Mouse (Mus musculus): ENCODE measurements around the gene Akt3.

The Akt3 gene

DNA sequence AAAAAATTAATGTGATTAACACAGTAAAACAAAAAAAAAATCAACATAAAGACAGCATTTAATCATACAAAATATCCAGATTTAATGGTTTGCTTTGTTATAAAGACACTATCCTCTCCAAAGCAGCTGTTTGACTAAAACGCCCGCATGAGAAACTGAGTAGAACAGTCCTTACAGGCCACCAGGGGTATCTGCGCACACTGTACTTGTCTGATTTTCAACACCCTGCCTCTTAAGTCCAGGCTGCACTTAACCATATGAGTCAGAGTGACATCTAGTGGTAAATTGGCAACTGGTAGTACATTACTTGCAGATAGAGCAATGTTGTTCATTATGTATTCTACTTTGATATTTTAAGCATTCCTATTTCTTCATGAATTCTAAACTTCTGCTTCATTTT is 69.3 kb downstream of the Akt3 start:
- DNase-seq (ENCODE audit: low spot score in 2 of 2), result no peak

DNA sequence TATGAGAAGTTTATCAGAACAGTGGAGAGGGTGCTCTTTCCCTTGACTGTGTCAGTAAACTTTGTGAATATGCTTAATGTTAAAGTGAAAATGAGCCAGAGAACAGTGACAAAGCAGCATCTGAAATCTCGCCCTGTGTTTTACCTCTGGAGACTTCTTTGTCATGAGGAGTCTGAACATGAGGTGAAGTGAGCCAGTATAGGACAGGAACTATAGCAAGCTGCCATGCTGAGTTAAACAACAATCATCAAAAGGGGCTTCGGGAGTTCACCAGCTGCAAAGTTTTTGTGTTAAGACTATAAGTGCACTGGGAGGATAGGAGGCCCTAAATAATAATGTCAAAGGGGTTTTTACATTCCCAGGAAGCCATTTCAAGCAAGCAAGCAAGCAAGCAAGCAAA is 71.3 kb downstream of the Akt3 start:
- DNase-seq (ENCODE audit: low spot score in 2 of 2), result no peak

DNA sequence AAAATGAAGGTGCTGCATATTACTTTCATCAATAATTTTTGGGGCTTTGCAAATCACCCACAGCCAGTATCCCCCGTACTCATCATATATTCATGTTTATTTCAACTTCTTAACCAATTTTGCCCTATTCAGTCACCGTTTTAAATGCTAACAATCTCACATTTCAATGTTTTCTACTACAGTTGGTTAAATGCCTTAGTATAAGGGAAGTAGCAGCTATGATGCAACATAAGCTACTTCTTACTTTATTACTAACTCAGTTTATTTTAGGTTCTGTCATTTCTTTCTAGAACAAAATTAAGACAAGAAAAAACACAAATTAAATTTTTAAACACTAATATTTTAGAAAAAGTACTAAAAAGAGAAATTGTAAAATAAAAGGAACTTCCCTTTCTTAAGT is 78.4 kb downstream of the Akt3 start:
- no peak for DNase-seq (ENCODE audit: low spot score in 2 of 2)

DNA sequence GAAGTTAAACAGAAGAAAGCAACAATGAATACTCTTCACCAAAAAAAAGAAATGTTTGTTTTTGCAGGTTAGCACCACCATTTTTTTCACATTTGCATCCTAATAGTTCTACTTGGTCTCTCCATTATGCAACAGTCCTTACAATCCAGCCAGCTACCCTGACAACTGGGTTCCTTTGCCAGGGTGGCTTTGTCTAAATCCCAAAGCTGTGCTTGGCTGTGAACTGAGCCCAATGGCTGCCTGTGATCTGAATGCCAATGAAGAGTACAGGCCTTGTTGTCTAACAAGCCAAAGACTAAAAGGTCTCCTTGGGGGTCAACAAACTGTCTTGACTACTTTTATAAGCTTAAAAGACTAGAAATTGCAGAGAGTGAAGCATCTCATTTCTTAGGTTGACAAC is 82.6 kb downstream of the Akt3 start:
- DNase-seq (ENCODE audit: low spot score in 2 of 2), result no peak

GRCm38 (mm10) chr1:177171300-177171699 is 86.7 kb downstream of the Akt3 start:
- DNase-seq (ENCODE audit: low spot score in 2 of 2), result no peak

DNA sequence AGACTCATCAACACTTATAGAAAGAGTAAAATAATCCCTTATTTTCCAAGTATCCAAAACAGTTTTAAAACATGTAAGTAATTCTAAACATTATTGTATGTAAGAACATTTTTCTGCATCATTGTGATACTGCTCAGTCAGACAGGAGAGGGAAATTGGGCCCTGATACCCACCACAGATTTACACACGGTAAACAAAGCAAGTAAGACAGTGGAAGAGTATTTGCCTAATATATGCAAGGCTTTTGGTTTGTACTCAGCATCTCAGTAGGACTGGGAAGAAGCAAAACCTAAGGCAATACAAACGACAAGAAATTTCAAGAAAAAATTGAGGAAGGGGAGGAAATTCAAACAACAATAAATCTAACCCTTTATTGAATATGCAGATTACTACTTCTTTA is 92.2 kb downstream of the Akt3 start:
- DNase-seq (ENCODE audit: low spot score in 2 of 2), result no peak

- DNase-seq (ENCODE audit: low spot score in 2 of 2), result no peak
These were observed 92.7 kb downstream of the Akt3 start for GRCm38 (mm10) chr1:177165336-177165735.

DNA sequence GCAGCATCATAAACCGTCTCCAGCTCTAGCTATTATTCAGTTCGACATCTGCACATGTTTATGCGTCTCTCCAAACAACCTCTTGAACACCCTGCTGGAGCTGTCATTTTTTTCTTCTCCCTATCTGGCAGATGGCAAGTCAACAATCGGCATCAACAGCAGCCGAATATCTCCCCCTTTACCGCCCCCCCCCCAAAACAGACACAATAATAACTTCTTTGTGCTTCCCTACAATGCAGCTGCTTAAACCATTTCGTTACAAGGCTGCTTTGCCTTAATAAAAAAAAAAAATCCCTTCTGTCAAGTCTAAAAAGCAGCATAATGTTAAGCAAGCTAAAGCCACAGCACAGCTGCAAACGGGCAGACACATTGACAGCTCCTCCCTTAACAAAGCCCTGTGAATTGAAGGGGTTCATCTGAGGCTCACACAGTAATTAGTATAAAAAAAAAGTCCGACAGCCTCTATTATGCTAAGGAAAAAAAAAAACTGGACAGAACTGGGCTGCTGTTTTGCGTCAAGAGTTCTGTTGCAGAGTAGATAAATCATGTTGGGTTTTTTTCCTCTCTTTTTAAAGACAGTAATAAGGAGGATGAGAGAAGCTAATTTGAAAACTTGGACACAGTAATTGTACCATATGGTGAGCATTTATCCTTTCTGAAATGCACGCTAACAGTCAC is 107.5 kb downstream of the Akt3 start:
- no peak for DNase-seq (ENCODE audit: low spot score in 2 of 2)

- no peak for DNase-seq (ENCODE audit: low spot score in 2 of 2)
These were observed 109.3 kb downstream of the Akt3 start for GRCm38 (mm10) chr1:177148746-177149145.

DNA sequence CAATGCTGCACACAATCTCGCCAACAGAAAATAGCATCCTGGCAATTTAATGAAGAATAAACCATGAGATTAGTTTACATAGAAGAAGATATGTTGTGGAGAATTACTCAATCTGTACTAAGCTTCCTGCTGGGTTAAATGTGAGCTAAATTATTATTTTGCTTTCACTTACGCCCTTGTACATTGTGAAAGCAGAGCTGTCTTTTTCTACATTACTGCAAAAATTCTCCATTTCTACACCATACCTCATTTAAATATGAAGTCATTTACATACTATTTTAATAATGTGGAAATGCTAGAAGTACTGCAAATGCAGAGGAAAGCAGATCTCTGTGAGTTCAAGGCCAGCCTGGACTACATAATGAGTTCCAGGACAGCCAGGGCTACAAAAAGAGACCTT is 116.5 kb downstream of the Akt3 start:
- no peak for DNase-seq (ENCODE audit: low spot score in 2 of 2)

- DNase-seq (ENCODE audit: low spot score in 2 of 2), result no peak
These were observed 118.4 kb downstream of the Akt3 start for GRCm38 (mm10) chr1:177139652-177140051.

- no peak for DNase-seq (ENCODE audit: low spot score in 2 of 2)
These were observed 126.5 kb downstream of the Akt3 start for GRCm38 (mm10) chr1:177131458-177131857.

GRCm38 (mm10) chr1:177126674-177127073 is 131.3 kb downstream of the Akt3 start:
- DNase-seq (ENCODE audit: low spot score in 2 of 2), result no peak

DNA sequence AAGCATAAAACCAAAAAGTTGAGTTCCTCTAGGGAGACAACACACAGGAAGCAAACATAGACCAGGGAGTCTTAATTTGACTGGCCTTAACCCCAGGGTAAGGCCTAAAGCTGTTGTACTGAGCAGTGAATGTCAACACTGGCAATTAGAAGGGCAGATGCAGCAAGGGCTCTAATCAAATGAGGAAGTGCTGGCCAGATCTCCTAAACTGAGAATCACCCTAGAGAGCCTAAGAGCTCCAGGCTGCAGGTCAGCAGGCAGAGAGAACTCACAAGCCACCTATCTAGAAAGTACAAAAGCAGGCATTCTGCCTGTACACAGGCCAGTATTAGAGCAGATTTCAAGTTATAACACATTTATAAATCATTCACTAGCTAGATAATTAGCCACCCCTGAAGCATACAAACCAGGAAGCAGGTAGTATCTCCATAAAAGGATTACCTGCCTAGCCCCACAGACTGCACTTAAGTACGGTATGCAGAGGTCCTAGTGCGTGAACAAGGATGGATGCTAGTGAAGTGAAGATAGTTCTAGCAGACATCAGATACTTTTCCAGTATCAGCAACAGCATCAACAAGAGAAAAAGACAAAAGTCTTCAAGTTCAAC is 147.2 kb downstream of the Akt3 start:
- no peak for DNase-seq (ENCODE audit: low spot score in 2 of 2)

GRCm38 (mm10) chr1:177090465-177090864 is 167.5 kb downstream of the Akt3 start:
- DNase-seq (ENCODE audit: low spot score in 2 of 2), result no peak

DNA sequence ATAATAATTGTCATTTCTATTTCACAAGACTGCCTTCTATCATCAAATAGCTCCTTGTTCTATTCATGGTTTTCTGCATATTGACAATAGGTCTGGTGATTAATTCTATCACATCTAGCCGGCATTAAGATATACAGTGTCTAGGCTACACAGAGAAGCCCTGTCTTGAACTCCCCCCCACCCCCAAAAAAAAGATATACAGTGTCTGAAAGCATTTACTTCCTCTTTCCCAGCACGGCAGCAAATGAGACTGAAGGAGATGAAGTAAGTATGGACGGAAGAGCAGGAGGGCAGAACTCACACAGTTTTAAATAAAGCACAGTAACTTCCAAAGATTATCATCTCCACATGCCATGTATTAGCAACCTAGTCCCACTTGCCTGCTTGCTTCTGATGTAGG is 168.5 kb downstream of the Akt3 start:
- no peak for DNase-seq (ENCODE audit: low spot score in 2 of 2)

GRCm38 (mm10) chr1:177089048-177089447 is 169.0 kb downstream of the Akt3 start:
- DNase-seq (ENCODE audit: low spot score in 2 of 2), result no peak

DNA sequence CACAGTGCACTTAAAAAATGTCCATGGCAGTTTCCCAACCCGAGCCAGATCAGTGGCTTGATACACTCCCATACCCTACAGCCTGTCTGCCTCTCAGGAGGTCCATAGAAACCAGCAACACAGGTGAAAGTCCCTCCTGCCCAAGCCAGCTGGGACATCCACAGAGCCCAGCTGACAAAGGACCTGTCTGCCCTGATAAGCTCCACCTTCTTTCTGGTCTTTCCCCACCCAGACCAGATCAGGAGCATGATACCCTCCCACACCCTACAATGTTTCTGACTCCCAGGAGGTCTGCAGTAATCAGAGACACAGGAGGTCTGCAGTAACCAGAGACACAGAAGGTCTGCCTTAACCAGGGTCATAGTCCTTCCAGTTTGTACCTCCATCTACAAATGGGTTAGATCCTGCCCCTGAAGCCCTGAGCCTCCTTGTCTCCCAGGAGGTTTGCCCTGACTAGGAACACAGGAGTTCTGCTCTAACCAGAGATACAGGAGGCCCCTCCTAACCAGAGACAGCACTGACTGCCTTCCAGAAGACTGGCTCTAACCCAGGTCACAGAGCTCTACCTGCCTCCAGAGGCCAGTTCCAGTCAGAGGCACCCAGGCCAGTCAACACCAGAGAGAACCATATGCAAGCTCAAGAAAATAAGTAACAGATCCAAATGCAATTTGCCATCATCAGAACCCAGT is 175.9 kb downstream of the Akt3 start:
- DNase-seq (ENCODE audit: low spot score in 2 of 2), result no peak

GRCm38 (mm10) chr1:177069161-177069560 is 188.8 kb downstream of the Akt3 start:
- no peak for DNase-seq (ENCODE audit: low spot score in 2 of 2)

GRCm38 (mm10) chr1:177067123-177067646 is 190.8 kb downstream of the Akt3 start:
- no peak for DNase-seq (ENCODE audit: low spot score in 2 of 2)

DNA sequence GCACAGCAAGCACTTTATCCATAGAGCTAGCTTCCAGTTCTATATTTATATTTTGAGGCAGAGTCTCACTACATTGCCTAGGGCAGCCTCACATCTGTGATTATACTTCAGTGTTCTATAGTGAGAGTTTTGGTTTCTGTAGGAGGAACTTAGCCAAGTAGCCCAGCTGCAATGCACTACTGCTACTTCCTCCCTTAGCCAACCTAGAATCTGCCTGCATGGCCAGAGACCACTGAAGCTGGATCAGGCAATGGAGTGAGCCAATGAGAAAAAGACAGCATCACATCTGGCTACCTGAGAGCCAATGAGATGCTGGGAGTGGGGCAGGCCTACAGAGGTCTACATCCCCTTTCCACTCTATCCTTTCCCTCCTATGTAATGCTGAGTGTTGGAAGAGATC is 192.3 kb downstream of the Akt3 start:
- DNase-seq (ENCODE audit: low spot score in 2 of 2), result no peak

GRCm38 (mm10) chr1:177061761-177062160 is 196.2 kb downstream of the Akt3 start:
- DNase-seq (ENCODE audit: low spot score in 2 of 2), result no peak

GRCm38 (mm10) chr1:177054891-177055290 is 203.1 kb downstream of the Akt3 start:
- DNase-seq (ENCODE audit: low spot score in 2 of 2), result no peak

Measured in frontal cortex, postnatal 25 days (tissue).